Mouse (Mus musculus): ENCODE measurements around the gene Pax2.

DNA sequence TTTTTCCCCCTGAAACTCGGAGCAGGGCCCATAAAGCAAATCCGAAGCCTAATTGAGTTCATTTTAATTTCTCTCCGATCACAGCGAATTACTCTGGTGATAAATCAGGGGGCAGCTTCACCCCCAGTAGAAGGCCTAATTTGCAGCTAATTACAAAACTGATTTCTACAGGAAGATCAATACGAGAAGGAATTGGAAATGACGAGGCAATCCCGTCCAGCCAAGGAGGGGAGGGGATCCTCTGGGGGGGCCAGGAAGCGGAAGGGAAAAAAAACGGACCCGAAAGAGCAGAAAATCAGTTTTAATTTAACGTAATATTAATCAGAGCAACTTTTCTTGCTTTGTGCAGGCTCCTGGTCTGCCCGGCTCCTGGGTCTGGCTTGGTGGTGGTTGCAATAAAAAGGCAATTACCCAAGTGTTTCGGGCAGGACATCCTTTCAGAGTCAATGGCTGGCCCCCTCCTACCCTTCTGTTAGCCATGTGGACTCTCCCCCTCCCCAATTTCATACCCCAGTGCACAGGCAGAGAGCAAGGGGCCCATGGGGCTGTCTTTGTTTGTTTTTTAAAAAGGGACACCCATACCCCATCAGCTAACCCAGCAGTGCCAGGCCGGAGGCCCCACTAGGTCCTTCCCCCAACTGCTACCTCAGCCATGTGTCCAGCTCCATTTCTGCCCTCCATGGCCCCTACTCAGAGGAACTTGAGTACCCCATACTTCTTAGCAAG is 61.7 kb downstream of the Pax2 start:
- no peak for TF ChIP-seq ZC3H11A (IDR thresholded peaks at IDR 0.05; ENCODE audit: borderline replicate concordance, low read depth, low read length)
- TF ChIP-seq MAFK (IDR thresholded peaks at IDR 0.05; ENCODE audit: insufficient read depth, low read depth, low read length): no peak
- no peak for TF ChIP-seq HCFC1 (IDR thresholded peaks at IDR 0.05; ENCODE audit: borderline replicate concordance, insufficient read depth, low read length)
